Mouse (Mus musculus) gastrocnemius, postnatal 36 days (tissue): ENCODE data around the gene Mical1. TPM values are rescaled to one million over a fixed set of nuclear protein-coding genes. Genes with fewer than 3 reads are reported as not detected.

Experiments
- DNase-seq, 2 experiments: peaks; one replicate each; pipeline ENCODE4 v3.0.0; 2022
- intact Hi-C: fragments of 180-260 bp; cut with DNase I; formaldehyde crosslinking; loops from one replicate; pipeline ENCODE4 v1.15.1; 2025
- total RNA-seq, 2 experiments: library from RNA; stranded (reverse); gene quantifications; 2 replicates each; pipeline ENCODE4 v1.2.3; 2021

Gene Mical1
- total RNA-seq, 2 experiments from 2014 or later, result 5.0 to 5.1 TPM

DNA sequence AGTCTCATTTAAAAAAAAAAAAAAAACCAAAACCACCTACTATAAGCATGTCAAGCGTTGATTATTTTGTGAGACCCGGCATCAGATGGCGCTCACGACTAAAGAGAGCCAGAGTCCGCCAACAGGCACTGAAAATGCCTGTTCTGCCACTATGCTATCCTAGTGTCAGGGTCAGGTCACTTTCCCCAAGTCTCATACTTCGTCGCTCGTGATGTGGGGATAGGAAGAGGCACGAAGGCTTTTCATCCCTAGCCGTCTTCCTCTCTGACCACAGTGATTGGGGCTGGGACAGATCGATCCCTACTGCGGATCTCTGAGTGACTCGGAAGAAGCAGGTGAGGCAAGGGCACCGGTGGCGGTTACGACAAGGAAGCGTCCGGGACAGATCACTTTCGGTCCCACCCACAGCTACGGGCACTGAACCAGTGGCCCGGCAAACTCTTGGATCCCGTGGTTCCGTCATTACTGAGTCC, 42.4 kb downstream of the Mical1 start:
- intact Hi-C loops, result loop anchor here (1.0 to 5.0 kb wide), 2 partner anchors 84 to 166 kb away; no protein-coding TSS in a partner anchor
- peak; percentile 54 to 80 for DNase-seq

GRCm38 (mm10) chr10:41518981-41519618, 43.0 kb downstream of the Mical1 start, which contains the start of gene Cd164:
Gene Cd164, plus strand, starts transcription at chr10:41519414.
- intact Hi-C loops, result loop anchor here (1.0 to 5.0 kb wide), 2 partner anchors 83 to 165 kb away; no protein-coding TSS in a partner anchor
- peak; percentile 88 to 91 for DNase-seq

DNA sequence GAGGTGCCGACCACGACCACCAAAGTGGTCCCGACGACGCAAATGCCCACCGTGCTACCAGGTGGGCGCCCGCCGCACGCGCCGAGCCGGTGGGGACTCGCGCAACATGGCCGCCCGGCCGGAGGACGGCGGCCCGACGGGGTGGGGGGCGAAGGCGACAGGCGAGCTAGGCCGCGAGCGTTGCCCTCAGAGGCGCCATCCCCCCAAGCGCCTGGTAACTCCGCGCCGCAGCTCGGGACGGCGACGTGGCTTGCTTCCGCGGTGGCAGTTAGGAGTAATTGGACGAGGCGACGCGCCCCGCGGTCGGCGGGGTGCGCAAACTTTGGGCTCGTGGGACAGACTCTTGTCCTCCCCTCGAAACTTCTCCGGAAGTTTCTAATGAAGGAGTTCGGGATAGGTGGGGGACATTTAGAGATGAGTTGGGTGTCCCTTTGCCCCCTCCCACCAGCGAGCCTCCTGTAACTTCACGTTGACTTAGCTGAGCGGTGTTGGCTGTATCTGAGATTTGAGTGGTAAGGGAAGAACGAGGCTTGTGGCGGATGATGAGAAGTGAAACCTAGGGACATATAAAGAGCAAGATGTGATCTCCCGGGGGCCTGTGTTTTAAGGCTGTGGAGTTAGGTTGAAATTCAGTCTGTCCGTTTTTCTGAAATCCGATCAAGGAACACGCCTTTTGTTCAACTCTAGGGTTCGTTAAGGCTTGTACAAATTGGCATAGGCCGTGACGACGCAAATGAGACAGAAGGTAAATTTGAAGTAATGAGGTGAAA, 43.7 kb downstream of the Mical1 start:
- intact Hi-C loops, result loop anchor here (5.0 kb wide), 1 partner anchor 82 kb away; no protein-coding TSS in a partner anchor
- peak; percentile 51 to 63 for DNase-seq

GRCm38 (mm10) chr10:41520410-41520673, 44.2 kb downstream of the Mical1 start:
- intact Hi-C loops, result no loop called here
- no peak for DNase-seq

- no peak for DNase-seq
- intact Hi-C loops, result no loop called here
Observed at GRCm38 (mm10) chr10:41523386-41523785, 47.3 kb downstream of the Mical1 start.

DNA sequence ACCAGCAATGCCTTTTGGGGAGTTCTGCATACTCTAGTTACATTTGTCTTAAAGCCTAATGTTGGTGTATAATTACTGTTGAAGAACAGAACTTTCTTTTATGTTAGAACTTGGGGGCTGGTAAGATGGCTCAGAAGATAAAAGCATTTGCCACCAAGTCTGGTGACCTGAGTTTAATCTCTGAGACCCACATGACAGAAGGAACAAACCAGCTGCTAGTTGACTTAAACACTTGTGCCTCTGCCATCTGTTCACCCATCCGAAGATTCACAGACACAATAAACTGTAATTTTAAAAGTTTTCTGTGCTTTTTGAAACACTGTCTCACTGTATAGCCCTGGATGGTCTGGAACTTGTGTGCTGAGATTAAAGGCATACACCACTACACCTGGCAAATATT, 49.6 kb downstream of the Mical1 start:
- intact Hi-C loops, result no loop called here
- DNase-seq, result no peak

- intact Hi-C loops, result no loop called here
Observed at GRCm38 (mm10) chr10:41529972-41530371, 53.9 kb downstream of the Mical1 start.

GRCm38 (mm10) chr10:41535991-41536390, 59.9 kb downstream of the Mical1 start:
- DNase-seq, result no peak
- intact Hi-C loops, result no loop called here

More at GRCm38 (mm10) chr10:41529972-41530371, 53.9 kb downstream of the Mical1 start:
- no peak for DNase-seq

Other genes with a start within 250 kb of the Mical1 start
- gene Fig4, start 173.1 kb upstream of the Mical1 start, total RNA-seq, result 1 to 10 TPM; 5.5 TPM
- gene Ak9, start 172.3 kb upstream of the Mical1 start, total RNA-seq, result not detected
- 1 to 10 TPM; 3.5 to 4.5 TPM for gene Zbtb24, start 25.9 kb upstream of the Mical1 start, total RNA-seq
- gene Smpd2, start 14.1 kb downstream of the Mical1 start, total RNA-seq, result 10 to 100 TPM; 10.7 to 11.4 TPM
- gene Ppil6, start 14.1 kb downstream of the Mical1 start, total RNA-seq, result not detected
- 100 to 1,000 TPM; 122 to 130 TPM for gene Cd164, start 43.1 kb downstream of the Mical1 start, total RNA-seq
- gene Ccdc162, start 240.3 kb downstream of the Mical1 start, total RNA-seq, result under 1 TPM; 0.46 to 0.62 TPM